Mouse (Mus musculus): Measurements from ENCODE around the gene Klf13.

The Klf13 gene

DNA sequence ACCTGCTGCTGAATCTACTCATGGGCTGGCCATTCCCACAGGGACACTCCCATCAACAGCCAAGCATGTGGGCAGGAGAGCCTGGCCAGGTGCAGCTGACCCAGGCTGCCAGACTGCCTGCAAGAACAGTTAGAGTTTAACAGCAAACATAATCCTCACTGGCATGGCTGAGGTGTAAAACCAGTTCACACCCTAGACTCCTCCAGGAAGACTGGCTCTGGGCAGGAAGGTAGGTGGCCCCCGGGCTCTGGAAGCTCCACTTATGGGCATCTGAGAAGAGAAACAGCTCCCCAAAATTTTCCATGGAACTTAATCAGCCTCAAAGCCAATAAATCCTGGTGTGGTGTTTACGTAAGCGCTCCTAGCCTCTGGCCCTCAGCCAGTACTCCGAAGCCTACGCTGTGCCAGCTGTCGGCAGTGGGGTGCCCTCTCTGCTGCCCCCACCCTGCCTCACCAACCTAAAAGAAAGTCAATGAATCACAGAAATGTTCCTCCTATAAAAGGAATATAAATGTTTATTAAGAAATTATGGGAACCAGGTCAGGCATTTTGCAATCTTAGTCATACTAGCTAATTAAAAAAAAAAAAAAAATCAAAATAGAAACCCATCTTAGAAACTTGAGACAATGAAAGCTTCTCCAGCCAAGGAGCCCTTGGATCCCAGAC, 13.8 kb downstream of the Klf13 start:
- peak; percentile 82 for DNase-seq

DNA sequence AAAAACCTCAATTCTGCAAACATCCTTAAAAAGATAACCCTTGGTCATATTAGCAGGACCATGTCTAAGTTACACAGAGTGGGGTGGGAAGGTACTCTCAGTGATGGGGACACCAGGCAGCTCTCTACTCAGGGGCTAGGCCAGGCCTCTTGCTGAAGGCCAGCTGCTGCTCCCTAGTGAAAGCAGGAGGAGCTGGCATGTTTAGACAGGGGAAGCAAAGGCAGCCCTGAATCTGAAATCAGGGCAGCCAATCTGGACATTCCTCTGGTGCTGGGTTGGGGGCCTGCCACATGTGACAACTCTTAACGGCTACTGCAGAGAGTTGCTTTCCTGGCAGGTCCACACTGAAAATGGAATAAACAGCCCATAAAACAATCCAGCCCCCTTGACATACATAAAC, 14.6 kb downstream of the Klf13 start:
- no peak for DNase-seq

DNA sequence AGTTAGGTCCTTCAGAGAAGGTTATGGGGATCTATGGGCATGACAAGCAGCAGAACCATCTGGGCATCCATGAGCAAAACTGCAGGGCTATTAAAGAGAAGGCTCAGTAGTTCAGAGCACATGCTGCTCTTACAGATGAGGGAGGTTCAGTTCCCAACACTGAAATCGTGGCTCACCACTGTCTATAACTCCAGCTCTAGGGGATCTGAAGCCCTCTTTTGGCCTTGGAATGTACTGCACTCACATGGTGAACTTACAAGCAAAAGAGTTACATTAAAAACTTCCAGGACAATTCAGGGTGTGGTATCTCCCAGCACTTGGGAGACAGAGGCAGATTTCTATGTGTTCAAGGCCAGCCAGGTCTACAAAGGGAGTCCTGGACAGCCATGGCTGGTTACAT, 15.7 kb downstream of the Klf13 start:
- no peak for DNase-seq

DNA sequence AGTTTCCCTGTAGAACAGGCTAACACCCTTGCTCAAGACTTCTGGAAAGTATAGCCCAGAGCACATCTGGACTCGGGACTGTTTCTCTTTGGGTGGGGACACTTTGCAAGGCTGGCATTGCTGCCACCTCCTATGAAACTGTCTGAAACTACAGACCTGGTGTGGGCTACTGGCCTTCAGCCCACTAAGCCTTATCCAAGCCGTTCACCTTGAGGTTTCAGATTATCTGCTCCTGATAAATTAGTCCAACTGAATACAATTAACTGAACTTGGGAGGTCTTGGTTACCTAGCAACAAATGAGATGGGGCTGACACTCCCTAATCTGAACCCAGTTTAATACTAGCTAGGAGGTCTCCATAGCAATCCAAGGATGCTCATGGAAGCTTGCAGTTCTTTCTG, 16.1 kb downstream of the Klf13 start:
- DNase-seq, result no peak

DNA sequence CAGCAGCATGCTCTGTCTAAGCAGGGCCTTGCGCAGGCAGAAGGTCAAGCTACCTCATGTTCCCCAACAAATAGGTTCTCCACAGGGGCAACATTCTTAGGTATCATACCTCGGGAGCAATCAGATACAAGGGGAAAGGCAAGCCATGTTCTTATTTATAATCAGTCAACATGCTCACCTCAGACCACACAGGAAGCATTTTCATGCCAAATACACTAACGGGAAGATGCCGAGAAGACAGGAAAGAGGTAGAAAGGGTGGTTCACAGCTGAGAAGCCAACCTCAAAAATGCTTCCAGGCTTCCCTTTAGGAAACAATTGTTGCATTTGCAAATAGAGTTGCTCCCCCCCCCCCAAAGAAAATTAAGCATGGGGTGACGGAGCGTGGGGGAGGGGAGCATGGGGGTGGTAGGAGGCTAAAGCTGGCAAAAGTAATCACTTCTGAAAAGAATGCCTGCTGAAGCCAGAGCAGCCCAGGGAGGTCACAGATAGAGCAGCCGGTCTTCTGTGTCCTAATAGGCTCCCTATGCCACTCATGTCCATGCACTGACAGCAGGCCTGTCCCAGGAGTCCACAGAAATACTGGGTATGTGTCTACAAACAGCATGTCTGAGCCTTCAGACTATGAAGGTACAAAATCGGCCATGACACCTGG, 16.7 kb downstream of the Klf13 start:
- DNase-seq, result no peak

DNA sequence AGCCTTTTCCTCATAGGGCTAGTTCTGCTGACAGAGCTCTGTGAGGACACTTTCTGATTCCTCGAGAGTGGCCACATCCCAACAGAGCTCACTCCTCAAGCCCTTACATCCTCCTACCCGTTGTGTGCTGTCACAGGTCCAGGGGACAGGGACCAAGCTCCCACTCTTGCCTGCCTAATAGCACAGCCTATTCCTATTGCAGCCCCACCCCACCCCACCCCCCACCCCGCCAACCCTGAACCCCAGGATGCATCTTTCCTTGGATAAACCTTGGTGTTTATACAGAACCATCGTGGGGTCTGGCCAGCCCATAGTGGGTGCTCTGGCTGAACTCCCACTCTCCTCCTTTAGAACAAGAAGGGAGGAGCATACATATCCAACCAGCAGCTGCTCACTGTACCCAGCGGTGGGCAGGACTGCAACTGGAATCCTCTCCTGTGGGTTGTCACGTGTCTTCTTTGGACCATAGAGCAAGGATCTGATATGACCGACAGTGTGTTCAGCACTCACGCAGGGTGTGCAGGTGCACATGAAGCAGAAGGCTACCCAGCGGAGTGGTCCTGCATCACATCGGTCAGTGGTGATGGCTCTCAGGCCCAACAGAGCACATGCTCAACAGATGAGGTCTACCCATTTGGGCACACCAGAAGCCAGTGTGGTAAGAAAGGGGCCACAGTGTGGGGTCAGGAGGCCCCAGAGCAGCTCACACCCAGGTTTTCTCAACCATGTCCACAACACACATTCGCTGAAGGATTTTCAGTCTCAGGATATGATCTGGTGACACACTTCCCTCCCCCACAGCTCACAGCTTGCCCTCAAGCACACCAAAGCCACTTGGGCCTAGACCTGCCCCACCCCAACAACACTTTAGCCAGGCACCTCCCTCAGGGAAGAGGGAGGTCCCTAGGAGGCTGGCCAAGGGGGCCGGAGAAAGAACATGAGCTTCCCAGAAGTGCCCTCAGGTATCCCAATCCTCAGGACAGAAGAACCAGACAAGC, 19.6 kb downstream of the Klf13 start:
- no peak for DNase-seq

DNA sequence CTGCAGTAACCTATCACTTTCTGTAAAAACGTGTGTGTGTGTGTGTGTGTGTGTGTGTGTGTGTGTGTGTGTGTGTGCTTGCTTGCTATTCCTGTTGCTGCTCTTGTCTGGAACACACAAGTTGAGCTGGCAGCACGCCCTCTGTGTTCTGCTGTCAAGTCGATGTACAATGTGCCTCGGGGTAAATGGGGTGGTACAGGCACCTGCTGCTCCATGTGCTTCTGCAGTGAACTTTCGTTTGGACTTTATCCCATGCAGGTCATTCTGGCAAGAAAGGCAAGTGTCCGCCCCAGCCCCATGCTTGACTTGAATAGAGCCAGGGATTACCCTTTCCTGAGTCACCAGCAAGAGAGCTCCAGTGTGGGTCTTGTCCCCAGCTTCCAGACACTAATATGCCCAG, 21.0 kb downstream of the Klf13 start:
- peak; percentile 76 for DNase-seq

DNA sequence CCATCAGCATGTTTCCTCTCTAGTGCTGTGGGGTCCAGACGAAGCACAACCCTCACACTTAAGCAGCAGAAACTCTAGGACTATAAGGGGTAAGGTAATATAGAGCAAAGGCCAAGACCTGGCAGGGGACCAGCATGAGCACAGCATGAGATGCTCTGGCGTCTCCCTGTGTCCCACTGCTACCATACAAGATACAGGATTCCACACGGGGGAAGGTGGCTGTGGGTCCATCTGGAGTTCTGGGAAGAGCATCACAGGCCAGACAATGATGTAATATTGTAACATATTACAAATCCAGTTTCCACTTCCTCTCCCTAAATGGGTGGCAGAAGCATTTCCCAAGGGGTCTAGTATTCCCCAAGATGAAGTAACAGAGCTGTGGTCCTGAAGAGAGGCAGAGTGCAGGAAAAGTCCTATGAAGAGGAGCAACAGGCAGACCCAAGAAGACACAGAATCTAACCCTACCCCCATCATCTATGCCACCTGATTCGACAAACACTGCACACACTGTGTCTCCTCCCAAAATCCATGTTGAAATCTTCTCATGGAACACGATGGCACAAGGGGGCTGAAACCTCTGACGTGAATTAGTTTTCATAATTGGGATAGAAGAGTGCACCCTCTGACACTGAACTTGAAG, 22.3 kb downstream of the Klf13 start, which contains the start of gene E030018B13Rik:
TSS of gene E030018B13Rik (plus strand) at position 590 of the 640 bp plus-strand sequence.
- peak; percentile 76 for DNase-seq

DNA sequence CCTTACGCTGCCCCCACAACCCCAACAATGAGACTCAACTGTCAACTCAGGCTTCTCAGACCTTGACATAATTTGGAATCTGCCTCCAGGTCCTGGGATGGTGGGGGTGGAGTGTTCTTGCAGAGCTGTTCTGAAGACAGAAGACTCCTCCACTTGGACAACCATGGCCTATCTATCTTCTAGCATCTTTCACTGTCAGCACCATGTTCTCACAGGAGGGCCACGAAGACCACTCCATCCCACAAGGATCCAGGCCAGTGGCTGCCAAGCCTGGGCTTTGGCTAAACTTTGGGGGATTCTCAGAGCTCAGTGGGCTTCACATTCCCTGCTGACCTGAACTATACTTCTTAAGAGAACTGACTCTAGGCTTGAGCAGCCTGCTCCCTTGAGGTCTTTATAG, 23.8 kb downstream of the Klf13 start:
- DNase-seq, result no peak

DNA sequence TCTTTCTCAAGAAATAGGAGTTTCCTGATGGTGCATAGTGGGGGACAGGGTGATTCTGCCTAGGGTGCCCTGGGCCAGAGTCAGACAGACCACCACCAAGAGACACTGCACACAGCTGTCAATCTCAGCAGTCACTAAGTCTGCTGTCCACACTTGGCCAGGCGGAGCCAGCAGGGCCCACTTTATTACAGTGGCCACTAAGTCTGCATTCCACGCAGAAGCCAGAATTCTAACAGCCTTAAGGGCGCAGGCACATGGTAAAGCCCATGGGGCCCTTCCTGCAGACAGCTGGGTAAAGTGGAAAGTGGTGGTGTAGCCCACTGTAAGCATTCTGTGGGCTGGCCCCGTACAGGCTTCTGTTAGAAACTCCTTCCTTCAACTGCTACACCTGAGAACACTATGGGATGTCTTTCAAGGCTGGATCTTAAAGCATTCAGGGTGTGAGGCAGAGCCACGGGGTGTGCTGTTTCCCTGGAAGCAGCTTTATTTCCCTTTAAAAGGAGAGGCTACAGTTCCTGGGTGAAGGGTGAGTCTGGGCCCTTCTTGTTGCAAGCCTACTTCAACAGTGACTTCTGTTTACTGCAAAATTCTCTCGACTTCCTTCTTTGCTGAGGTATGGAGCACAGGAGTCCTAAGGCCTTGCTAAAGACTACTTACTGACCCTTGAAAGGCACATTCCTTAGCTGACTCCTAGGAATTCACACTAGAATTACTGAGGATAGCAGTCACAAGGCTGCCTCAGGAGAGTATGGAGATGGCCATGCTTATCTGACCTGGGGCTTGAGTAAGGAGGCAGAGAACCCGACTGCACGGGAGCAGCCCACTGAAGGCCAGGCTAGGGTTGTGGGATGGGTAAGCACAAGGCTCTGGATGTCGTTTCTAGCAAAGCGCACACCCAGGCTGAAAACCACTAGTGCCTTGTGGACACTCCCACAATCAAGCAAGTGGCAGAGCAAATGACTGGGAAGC, 24.7 kb downstream of the Klf13 start:
- DNase-seq, result no peak

DNA sequence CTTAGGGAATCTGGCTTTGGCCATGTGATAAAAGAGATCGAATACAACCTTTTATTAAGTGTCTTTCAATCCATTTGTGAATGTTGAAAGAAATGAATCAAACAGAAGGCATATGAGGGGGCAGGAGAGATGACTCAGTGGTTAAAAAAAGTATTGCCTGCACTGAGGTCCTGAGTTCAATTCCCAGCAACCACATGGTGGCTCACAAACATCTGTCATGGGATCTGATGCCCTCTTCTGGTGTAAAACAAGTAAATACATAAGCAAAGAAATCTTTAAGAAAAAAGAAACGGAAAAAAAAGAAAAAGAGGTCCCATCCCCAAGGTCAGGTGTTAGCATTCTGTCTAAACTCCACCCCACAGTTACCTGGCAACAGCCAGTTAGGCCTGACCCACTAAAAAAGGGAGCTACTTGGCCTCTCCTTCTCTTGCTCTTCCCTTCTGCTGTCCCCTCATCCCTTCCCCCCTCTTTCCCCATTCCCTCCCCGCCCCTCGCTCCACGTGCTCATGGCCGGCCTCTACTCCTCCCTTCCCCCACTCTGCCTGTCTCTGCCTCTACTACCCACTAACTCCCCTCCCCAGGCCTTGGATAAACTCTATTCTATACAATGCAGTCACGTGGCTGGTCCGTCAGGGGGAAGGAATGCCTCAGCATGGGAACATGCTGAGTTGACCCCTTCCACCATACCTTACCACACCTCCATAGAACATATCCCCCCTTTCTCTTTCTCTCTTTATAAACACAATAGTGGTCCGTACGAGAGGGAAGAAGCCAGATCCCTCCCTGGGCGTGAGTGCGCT, 25.6 kb downstream of the Klf13 start:
- no peak for DNase-seq

DNA sequence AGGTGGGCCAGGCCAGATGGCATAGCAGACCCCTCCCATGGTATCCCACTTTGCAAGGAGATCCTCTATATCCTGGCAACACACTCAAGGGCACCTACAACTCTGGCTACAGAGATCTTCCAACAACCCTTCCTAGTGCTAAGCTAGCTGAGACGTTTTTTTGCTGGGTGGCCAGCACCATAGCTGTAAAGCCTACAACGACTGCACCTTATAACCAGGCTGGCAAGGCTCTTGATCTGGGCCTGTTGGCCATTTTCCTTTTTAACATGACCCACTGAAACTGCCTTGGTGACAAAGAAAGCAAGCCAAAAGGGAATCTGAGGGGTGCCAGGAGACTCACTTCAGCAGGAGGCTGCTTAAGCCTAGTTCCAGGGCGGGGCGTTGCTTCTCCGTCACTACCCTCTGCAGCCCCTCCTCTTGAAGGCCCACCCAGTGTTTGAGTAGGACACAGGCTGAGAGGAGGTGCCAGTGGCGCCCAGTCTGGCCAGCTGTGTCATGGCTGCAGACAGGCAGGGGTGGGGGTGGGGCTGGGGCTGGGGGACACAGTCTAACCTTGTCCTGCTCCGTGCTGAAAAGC, 26.4 kb downstream of the Klf13 start:
- DNase-seq, result no peak

DNA sequence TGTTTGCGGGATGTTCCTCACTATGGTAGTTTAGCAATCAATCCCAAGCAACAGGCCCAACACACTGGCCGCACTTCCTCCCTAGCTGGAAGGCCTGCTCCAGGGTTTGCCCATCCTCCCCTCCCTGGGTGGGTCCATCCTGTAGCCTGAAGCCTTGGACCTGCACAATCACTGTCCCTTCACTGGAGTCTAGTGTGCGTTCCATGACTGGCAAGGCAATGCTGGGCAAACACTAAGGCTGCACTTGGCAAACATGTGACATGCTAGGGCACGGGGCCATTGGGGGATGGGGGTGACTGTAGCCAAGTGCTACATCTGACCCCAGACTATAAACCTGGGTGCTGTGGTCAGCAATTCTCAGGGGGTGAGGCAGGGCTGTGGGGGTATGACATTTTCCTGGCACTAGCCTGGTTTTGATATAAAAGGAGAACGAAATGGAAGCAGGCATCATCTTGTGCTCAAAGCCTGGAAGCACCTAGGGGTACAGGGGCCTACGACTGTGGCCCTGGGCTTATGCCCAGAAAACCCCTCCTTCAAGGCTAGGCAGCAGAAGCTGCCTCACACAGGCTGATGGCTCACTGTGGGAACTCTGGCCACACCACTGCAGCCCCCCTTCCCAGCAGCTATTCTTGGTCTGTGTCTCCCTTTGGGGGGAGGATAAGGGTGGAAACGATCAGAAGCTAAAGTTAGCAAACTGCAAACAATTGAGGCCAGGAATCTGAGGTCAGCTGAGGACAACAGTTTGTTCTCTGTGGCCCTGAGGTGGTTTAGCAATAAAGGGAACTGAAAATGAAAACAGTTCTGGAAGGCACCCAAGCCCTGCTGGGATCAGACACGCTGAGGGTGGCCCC, 27.1 kb downstream of the Klf13 start:
- peak; percentile 77 for DNase-seq

DNA sequence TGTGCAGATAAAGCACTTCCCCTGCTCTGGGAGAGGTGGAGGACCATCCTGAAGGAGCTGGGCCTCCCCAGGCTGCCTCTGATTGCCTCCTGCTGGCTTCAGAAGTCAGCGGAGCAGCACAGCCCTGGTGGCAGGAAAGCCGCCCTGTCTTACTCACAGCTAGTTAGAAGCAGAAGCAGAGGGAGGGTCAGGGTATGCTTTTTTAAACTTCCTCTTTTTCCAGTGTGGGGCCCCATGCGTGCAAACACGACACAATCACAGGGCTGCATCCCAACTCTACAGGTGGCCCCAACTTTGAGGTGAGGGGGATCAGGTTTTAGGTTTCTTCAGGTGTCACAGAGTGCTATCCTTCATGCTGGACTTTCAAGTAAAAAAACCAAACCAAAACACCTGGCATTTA, 27.8 kb downstream of the Klf13 start:
- no peak for DNase-seq

DNA sequence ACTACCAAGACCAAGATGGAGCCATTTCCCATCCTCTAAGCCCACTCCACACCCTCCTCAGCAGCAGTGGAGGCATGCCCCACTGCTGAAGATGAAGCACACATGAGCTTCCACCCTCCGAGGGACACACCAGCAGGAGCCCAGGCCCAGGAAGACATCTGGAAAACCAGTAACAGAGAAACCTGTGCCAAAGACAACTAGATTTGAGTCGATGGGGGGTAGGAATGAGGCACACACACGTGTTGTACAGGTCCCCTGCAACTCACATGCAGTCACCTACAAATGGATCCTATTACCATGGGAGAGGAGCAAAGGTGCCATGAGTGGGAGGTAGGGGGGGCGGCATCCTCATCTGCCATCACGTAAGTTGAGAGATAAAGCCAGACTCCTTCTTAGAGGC, 28.5 kb downstream of the Klf13 start:
- no peak for DNase-seq

DNA sequence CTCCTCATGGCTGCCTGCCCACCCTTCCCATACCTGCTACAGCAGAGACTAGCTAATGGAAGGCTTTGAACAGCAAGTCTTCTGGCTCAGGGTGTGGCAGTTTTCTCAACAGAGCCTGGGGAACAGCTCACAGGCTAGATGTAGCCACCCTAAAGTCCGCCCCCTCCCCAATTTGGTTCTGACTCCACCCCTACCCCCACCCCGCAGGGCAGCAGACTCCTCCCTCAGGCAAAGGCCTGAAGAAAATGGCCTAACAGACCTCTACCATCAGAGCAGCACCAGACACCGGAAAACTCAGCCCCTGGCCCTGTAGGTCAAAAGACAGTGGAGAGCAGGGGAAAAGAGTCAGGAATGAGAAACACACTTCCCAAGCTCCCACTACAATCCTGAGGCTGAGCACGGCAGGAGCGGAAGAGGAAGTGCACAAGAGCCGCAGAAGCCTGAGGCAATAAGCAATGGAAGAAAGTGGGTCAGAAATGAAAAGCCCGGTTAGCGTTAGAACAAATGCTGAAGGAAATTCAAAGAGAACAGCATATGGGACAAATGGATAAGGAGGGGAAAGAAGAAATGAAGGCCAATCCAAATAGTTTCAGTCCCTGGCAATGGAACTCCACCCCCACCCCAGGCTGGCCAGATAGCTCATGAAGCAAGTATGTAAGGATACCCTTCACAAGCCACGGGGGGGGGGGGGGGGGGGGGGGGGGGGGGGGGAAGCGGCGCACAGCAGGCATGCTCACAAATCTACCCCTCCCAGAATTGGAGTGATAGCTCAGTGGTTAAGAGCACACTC, 30.0 kb downstream of the Klf13 start:
- no peak for DNase-seq

DNA sequence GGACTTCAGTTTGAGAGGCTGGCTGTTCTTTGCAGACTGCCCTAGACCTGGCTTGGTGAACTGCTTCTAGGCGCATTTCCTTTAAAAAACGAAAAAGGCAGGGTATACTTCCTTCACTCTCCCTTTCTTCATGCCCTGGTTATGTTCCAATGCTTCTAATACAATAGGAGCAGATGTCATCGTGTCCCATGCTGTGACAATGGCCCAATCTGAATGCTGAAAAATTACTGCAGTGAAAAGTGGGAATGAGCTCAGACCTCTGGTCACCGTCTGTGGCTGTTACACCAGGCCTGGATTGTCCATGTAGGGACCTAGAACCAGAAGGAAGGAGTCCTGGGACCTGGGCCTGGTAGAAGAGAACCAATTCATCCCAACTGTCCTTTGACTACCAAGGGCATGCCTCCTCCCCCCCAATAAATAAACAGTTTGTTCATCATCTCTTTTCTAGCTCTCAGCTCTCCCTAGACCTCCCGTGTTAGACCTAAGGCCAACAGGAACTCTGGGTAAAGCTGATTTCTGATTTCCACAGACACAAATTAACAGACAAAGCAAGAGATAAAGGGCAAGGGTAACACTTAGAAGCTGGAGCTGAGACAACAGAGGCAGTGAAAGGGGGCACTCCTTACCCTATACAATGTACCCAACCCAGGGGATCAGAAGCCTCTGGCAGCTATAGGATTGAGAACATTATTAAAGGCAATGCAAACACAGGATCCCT, 30.8 kb downstream of the Klf13 start:
- peak; percentile 88 for DNase-seq

DNA sequence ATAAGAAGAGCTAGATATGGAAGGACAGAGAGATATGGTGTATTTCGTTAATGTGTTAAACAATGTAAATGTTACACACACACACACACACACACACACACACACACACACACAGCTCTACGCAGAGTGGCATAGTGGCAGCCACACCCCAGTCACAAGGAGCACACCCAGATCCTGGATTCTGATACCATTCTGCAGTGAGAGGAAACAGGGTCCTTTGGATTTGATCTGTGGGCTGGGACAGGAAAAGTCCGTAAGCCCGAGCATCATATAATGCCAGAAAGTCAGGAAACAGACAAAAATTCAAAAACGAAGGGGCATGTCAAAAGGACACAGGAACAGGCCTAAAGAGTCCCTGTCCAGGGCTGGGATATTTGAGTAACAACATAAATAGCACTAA, 33.1 kb downstream of the Klf13 start:
- no peak for DNase-seq

Data from cerebellum, adult 9-11 months (tissue).